Mouse (Mus musculus): ENCODE measurements around the gene Gm21650. TPM values are rescaled to one million over a fixed set of nuclear protein-coding genes. Genes with fewer than 3 reads are reported as not detected.

Gene Gm21650
- not detected in 2 replicates for polyA plus RNA-seq (2012; rRNA removed)

GRCm38 (mm10) chrY:77692508-77692907, at the start of gene Gm21650:
TSS of gene Gm21650 (plus strand) at chrY:77692808.

